Mouse (Mus musculus) gonadal fat pad, adult 2 months (tissue): ENCODE results near the gene Rwdd1. TPM values are rescaled to one million over a fixed set of nuclear protein-coding genes. Genes with fewer than 3 reads are reported as not detected.

Source experiments
- polyA plus RNA-seq: library from polyadenylated mRNA; depleted of rRNA; stranded (reverse); fragments of >200 nt; gene quantifications from 2 replicates; pipeline ENCODE4 v1.2.3, GENCODE M21; 2012; rRNA removed

Rwdd1 gene
- polyA plus RNA-seq, 1 experiment: 26.3 TPM

Other genes starting within 250 kb of the Rwdd1 start
- gene Sult3a2, start 232.9 kb downstream of the Rwdd1 start, polyA plus RNA-seq: not detected in 2 replicates
- not detected in 2 replicates for gene Sult3a1, start 161.9 kb downstream of the Rwdd1 start, polyA plus RNA-seq
- 0.41 and 1.1 TPM in 2 replicates for gene Rsph4a, start 114.5 kb downstream of the Rwdd1 start, polyA plus RNA-seq
- 5.9 and 6.6 TPM in 2 replicates for gene Zup1, start 68.4 kb downstream of the Rwdd1 start, polyA plus RNA-seq
- not detected in 2 replicates for gene Trappc3l, start 18.0 kb upstream of the Rwdd1 start, polyA plus RNA-seq
- not detected in 2 replicates for gene Calhm4, start 24.7 kb upstream of the Rwdd1 start, polyA plus RNA-seq
- gene Calhm5, start 76.9 kb upstream of the Rwdd1 start, polyA plus RNA-seq: 0.47 and 0.50 TPM in 2 replicates
- gene Calhm6, start 108.4 kb upstream of the Rwdd1 start, polyA plus RNA-seq: 1.6 and 4.4 TPM in 2 replicates
- 15.6 and 23.2 TPM in 2 replicates for gene Dse, start 188.1 kb upstream of the Rwdd1 start, polyA plus RNA-seq